Mouse (Mus musculus) heart, adult 2 months (tissue): ENCODE results near the gene Efl1.

Experiments
- EP300 ChIP-seq: fragments of 200-500 bp; IDR thresholded peaks from 2 replicates; pipeline ENCODE4 v1.6.1; 2011; ENCODE audit warnings: low read depth, low read length, control low read depth; ENCODE audit not compliant: insufficient read depth
- POLR2A ChIP-seq: fragments of 200-500 bp; IDR thresholded peaks from 2 replicates; pipeline ENCODE4 v1.6.1; 2011; ENCODE audit warnings: mild to moderate bottlenecking, low read depth, low read length, control low read depth; ENCODE audit not compliant: insufficient read depth

DNA sequence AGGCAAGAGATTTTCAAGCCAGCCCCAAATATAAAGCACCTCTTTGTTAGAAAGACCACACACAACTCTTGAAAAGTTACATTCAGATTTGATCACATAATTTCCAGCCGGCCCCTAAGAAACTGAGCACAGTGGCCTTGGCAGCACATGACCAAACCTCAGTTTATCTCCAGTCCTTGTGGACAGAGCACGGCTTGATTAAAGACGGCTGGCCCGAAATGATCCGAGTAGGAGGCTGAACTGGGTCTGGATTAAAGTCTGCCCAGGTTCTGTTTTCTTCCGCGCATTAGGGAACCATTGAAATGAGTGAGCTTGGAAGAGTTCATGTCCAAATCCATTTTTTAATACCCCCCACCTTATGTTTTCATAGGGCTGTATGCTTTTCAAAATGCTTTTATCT is 72.1 kb downstream of the Efl1 start:
- TF ChIP-seq EP300, result no peak
- no peak for TF ChIP-seq POLR2A
